ENCODE assay signal across 13 mouse cellular contexts in the genomic region with DNA sequence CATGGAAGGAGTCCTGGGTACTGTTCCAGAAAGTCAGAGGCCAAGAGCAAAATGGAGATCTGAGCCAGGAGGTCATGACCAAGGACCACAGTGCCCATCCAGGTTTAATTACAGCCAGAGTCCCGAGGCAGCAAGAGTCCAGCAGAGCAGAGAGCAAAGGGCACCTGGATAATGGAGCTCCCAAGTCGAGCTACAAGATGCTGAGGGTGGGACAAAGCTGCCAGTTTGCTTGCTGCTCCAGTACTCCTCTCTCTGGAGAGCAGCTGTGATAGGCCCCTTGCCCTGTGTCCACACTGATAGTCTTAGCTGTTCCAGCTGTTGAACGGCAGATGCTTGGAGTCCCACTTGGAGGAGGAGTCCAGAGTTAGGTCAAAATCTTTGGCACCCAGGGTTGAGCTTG.
DNase-seq lines count a peak whose midpoint lies in the region; ATAC-seq and TF ChIP-seq lines count a peak whose summit lies in the region.
"Had no signal": no experiment of that assay in that cellular context is flagged by ENCODE, and none has a peak within 500 bp of the region (broad histone marks: within the 10 kb centered on the region; RNA-seq: fewer than 3 reads in every experiment).

No protein-coding gene starts in this region.

- H3K9ac ChIP-seq in forebrain, embryonic 15.5 days (replicated peaks) = no peak overlapping the region
- no peak overlapping the region for H3K9ac ChIP-seq in lung, postnatal 0 days (replicated peaks; ENCODE audit: low read depth)
- H3K9ac ChIP-seq in kidney, embryonic 15.5 days = no peak overlapping the region
- H3K9ac ChIP-seq in limb, embryonic 12.5 days (replicated peaks) = no peak overlapping the region
- H3K9ac ChIP-seq in midbrain, embryonic 14.5 days (replicated peaks; ENCODE audit: low read length) = no peak overlapping the region
- H3K9ac ChIP-seq: embryonic facial prominence, embryonic 15.5 days; forebrain, embryonic 13.5 days had no signal

- H3K4me1 ChIP-seq in forebrain, embryonic 10.5 days = peaks cover 65% of the 10 kb centered on the region
- H3K4me1 ChIP-seq in forebrain, embryonic 15.5 days = peaks cover 48% of the 10 kb centered on the region
- no peaks in the 10 kb centered on the region for H3K4me1 ChIP-seq in lung, postnatal 0 days (ENCODE audit: insufficient read depth, low read depth, low read length)
- H3K4me1 ChIP-seq in kidney, embryonic 15.5 days = peaks cover 72% of the 10 kb centered on the region
- peaks cover 63% of the 10 kb centered on the region for H3K4me1 ChIP-seq in limb, embryonic 12.5 days (replicated peaks)
- H3K4me1 ChIP-seq in midbrain, embryonic 14.5 days (ENCODE audit: control insufficient read depth, insufficient read depth, low read length) = peaks cover 9% of the 10 kb centered on the region; the same call in 1 of the 2 replicates

- no peak overlapping the region for H3K4me3 ChIP-seq in forebrain, embryonic 10.5 days
- H3K4me3 ChIP-seq in forebrain, embryonic 15.5 days = no peak overlapping the region
- H3K4me3 ChIP-seq in lung, postnatal 0 days (ENCODE audit: low read depth, low read length) = no peak overlapping the region
- H3K4me3 ChIP-seq in kidney, embryonic 15.5 days (replicated peaks) = no peak overlapping the region
- H3K4me3 ChIP-seq in limb, embryonic 12.5 days (replicated peaks) = no peak overlapping the region
- H3K4me3 ChIP-seq in midbrain, embryonic 14.5 days (replicated peaks; ENCODE audit: low read depth, low read length) = no peak overlapping the region
- H3K4me3 ChIP-seq: embryonic facial prominence, embryonic 15.5 days; forebrain, embryonic 13.5 days had no signal

- 49% methylated on average over 3 of the region's 3 CpGs for WGBS in forebrain, embryonic 10.5 days
- WGBS in forebrain, embryonic 15.5 days = 59% methylated on average over 3 of the region's 3 CpGs
- 37% methylated on average over 3 of the region's 3 CpGs for WGBS in lung, postnatal 0 days
- WGBS in kidney, embryonic 15.5 days = 16% methylated on average over 3 of the region's 3 CpGs
- WGBS in limb, embryonic 12.5 days = 33% methylated on average over 3 of the region's 3 CpGs
- WGBS in midbrain, embryonic 14.5 days = 63% methylated on average over 3 of the region's 3 CpGs

- TF ChIP-seq EP300 in lung, postnatal 0 days (IDR thresholded peaks at IDR 0.05) = no peak

- peak overlapping the region; percentile 21; the same call in 1 of the 2 replicates for H3K27ac ChIP-seq in forebrain, embryonic 10.5 days
- no peak overlapping the region for H3K27ac ChIP-seq in forebrain, embryonic 15.5 days (replicated peaks)
- H3K27ac ChIP-seq in lung, postnatal 0 days (ENCODE audit: low read length) = no peak overlapping the region
- H3K27ac ChIP-seq in kidney, embryonic 15.5 days = 0 out of 2 replicates have a peak overlapping the region, but pooled peaks have one; percentile 7
- H3K27ac ChIP-seq in limb, embryonic 12.5 days = peak overlapping the region; percentile 72
- H3K27ac ChIP-seq in midbrain, embryonic 14.5 days (replicated peaks; ENCODE audit: low read depth, low read length) = no peak overlapping the region
- H3K27ac ChIP-seq: forebrain, embryonic 13.5 days had no signal

- H3K4me2 ChIP-seq in forebrain, embryonic 15.5 days (replicated peaks) = no peak overlapping the region
- no peak overlapping the region for H3K4me2 ChIP-seq in lung, postnatal 0 days (replicated peaks; ENCODE audit: low read depth, low read length)
- H3K4me2 ChIP-seq in kidney, embryonic 15.5 days = no peak overlapping the region
- H3K4me2 ChIP-seq in limb, embryonic 12.5 days = no peak overlapping the region
- no peak overlapping the region for H3K4me2 ChIP-seq in midbrain, embryonic 14.5 days (ENCODE audit: low read length)
- H3K4me2 ChIP-seq: embryonic facial prominence, embryonic 15.5 days; forebrain, embryonic 13.5 days had no signal

- no peaks in the 10 kb centered on the region for H3K9me3 ChIP-seq in forebrain, embryonic 10.5 days
- no peaks in the 10 kb centered on the region for H3K9me3 ChIP-seq in forebrain, embryonic 15.5 days
- no peaks in the 10 kb centered on the region for H3K9me3 ChIP-seq in lung, postnatal 0 days (ENCODE audit: low read length)
- no peaks in the 10 kb centered on the region for H3K9me3 ChIP-seq in kidney, embryonic 15.5 days (replicated peaks)
- H3K9me3 ChIP-seq in limb, embryonic 12.5 days = no peaks in the 10 kb centered on the region
- no peaks in the 10 kb centered on the region for H3K9me3 ChIP-seq in midbrain, embryonic 14.5 days (ENCODE audit: control insufficient read depth, low read length)
- H3K9me3 ChIP-seq: embryonic facial prominence, embryonic 15.5 days; forebrain, embryonic 13.5 days had no signal

- ATAC-seq in forebrain, embryonic 15.5 days (replicated peaks) = no peak
- ATAC-seq in lung, postnatal 0 days = no peak
- no peak for ATAC-seq in kidney, embryonic 15.5 days (replicated peaks; ENCODE audit: low FRiP score)
- no peak for ATAC-seq in limb, embryonic 12.5 days (ENCODE audit: insufficient number of reproducible peaks, insufficient read depth, low FRiP score, low TSS enrichment, low read depth)
- no peak for ATAC-seq in midbrain, embryonic 14.5 days (ENCODE audit: low FRiP score, low TSS enrichment)
- ATAC-seq: forebrain, embryonic 13.5 days had no signal

- no peak for DNase-seq in forebrain, embryonic 10.5 days (ENCODE audit: extremely low spot score, low spot score)
- DNase-seq in lung, postnatal 10 days = peak; percentile 35
- no peak for DNase-seq in lung, postnatal 0 days (ENCODE audit: low spot score)
- no peak for DNase-seq in frontal cortex, adult 2 months (ENCODE audit: extremely low spot score in 1 of 2, low spot score in 1 of 2)
- no peak for DNase-seq in midbrain, embryonic 14.5 days
- DNase-seq: cerebellum, adult 8-10 months; layer of hippocampus, adult 9-11 months; thymus, adult 2 months had no signal

- no peaks in the 10 kb centered on the region for H3K27me3 ChIP-seq in forebrain, embryonic 10.5 days (ENCODE audit: poor library complexity, severe bottlenecking)
- H3K27me3 ChIP-seq in forebrain, embryonic 15.5 days = no peaks in the 10 kb centered on the region
- no peaks in the 10 kb centered on the region for H3K27me3 ChIP-seq in lung, postnatal 0 days (replicated peaks; ENCODE audit: insufficient read depth, low read length)
- H3K27me3 ChIP-seq in kidney, embryonic 15.5 days = no peaks in the 10 kb centered on the region
- H3K27me3 ChIP-seq in limb, embryonic 12.5 days = no peaks in the 10 kb centered on the region
- H3K27me3 ChIP-seq in midbrain, embryonic 14.5 days (ENCODE audit: control insufficient read depth, insufficient read depth, low read length) = no peaks in the 10 kb centered on the region
- H3K27me3 ChIP-seq: forebrain, embryonic 13.5 days had no signal

- TF ChIP-seq CTCF in lung, postnatal 0 days (IDR thresholded peaks at IDR 0.05) = no peak

- H3K36me3 ChIP-seq in forebrain, embryonic 10.5 days (replicated peaks) = no peaks in the 10 kb centered on the region
- no peaks in the 10 kb centered on the region for H3K36me3 ChIP-seq in forebrain, embryonic 15.5 days
- no peaks in the 10 kb centered on the region for H3K36me3 ChIP-seq in lung, postnatal 0 days (ENCODE audit: insufficient read depth, low read length)
- H3K36me3 ChIP-seq in kidney, embryonic 15.5 days = no peaks in the 10 kb centered on the region
- H3K36me3 ChIP-seq in limb, embryonic 12.5 days = no peaks in the 10 kb centered on the region
- H3K36me3 ChIP-seq in midbrain, embryonic 14.5 days (ENCODE audit: control insufficient read depth, insufficient read depth, low read length) = no peaks in the 10 kb centered on the region
- H3K36me3 ChIP-seq: embryonic facial prominence, embryonic 15.5 days had no signal

Comparison
In these comparisons a context has a peak if more than half of its experiments do, and no peak if none do; other contexts are left out.
1. H3K27ac ChIP-seq: peak in forebrain, embryonic 10.5 days (single experiment), kidney, embryonic 15.5 days (single experiment) and limb, embryonic 12.5 days (single experiment); none in forebrain, embryonic 15.5 days (single experiment), lung, postnatal 0 days (single experiment) and midbrain, embryonic 14.5 days (single experiment).